Mouse (Mus musculus) C2C12 (cell line): Measurements from ENCODE around the gene Barx1. TPM values are rescaled to one million over a fixed set of nuclear protein-coding genes. Genes with fewer than 3 reads are reported as not detected.

ENCODE experiments used
- H3K27me3 ChIP-seq: one replicate; pipeline ENCODE4 v1.6.1; 2011; ENCODE audit not compliant: control insufficient read depth, insufficient read depth, insufficient read length
- H3K36me3 ChIP-seq: one replicate; pipeline ENCODE4 v1.6.1; 2011; ENCODE audit not compliant: control insufficient read depth, insufficient read depth
- H3K4me3 ChIP-seq: one replicate; pipeline ENCODE4 v1.5.1; 2011; ENCODE audit warnings: mild to moderate bottlenecking, control low read depth; ENCODE audit not compliant: poor library complexity, insufficient read depth, severe bottlenecking
- H3K79me2 ChIP-seq: one replicate; pipeline ENCODE4 v1.6.1; 2011; ENCODE audit not compliant: control insufficient read depth, insufficient read depth
- H3K79me3 ChIP-seq: one replicate; pipeline ENCODE4 v1.6.1; 2011; ENCODE audit warnings: low read depth, control low read depth
- H3ac ChIP-seq: one replicate; pipeline ENCODE3; 2011; ENCODE audit warnings: low read depth; ENCODE audit not compliant: control insufficient read depth, insufficient read length
- CEBPB ChIP-seq: IDR thresholded peaks from one replicate; pipeline ENCODE4 v1.6.1; 2011; ENCODE audit warnings: low read depth, mild to moderate bottlenecking, control low read depth, moderate library complexity
- CTCF ChIP-seq: IDR thresholded peaks from one replicate; pipeline ENCODE4 v1.5.1; 2011; ENCODE audit not compliant: control insufficient read depth, insufficient read depth, insufficient read length
- FOSL1 ChIP-seq: IDR thresholded peaks from one replicate; pipeline ENCODE4 v1.8.0; 2011; ENCODE audit warnings: mild to moderate bottlenecking, low read length; ENCODE audit not compliant: poor library complexity, insufficient read depth, severe bottlenecking
- MAX ChIP-seq: IDR thresholded peaks from one replicate; pipeline ENCODE4 v1.6.1; 2011; ENCODE audit warnings: mild to moderate bottlenecking, control low read depth
- MYOD1 ChIP-seq: IDR thresholded peaks from one replicate; pipeline ENCODE4 v1.6.1; 2011; ENCODE audit warnings: low read depth; ENCODE audit not compliant: control insufficient read depth, insufficient read length
- MYOG ChIP-seq: IDR thresholded peaks from one replicate; pipeline ENCODE4 v1.6.1; 2011; ENCODE audit not compliant: control insufficient read depth, insufficient read length; ENCODE audit errors: extremely low read depth
- USF1 ChIP-seq: IDR thresholded peaks from one replicate; pipeline ENCODE4 v1.6.1; 2011; ENCODE audit warnings: low read depth, mild to moderate bottlenecking, control low read depth, moderate library complexity
- polyA plus RNA-seq: library from polyadenylated mRNA; unstranded; fragments of >200 nt; fragmentation: generic; extraction: Trizol; gene quantifications from one replicate; pipeline ENCODE4 v1.2.1, GENCODE M21; 2012; ENCODE audit warnings: missing spikeins

Gene Barx1
- polyA plus RNA-seq, 1 experiment = not detected

GRCm38 (mm10) chr13:48668976-48669534 lies 6.3 kb downstream of the Barx1 start:
- no peaks in the 10 kb centered on the region for H3K79me2 ChIP-seq
- peaks cover 87% of the 10 kb centered on the region for H3K27me3 ChIP-seq
- no peaks in the 10 kb centered on the region for H3K36me3 ChIP-seq
- H3K79me3 ChIP-seq = no peaks in the 10 kb centered on the region
- TF ChIP-seq MYOG = no peak
- TF ChIP-seq MAX = no peak
- no peak overlapping the region for H3ac ChIP-seq
- no peak overlapping the region for H3K4me3 ChIP-seq

GRCm38 (mm10) chr13:48672312-48672840 lies 9.6 kb downstream of the Barx1 start:
- peaks cover 56% of the 10 kb centered on the region for H3K27me3 ChIP-seq
- TF ChIP-seq MAX (no peak), CEBPB (no peak), FOSL1 (no peak), USF1 (no peak), MYOD1 (no peak), CTCF (no peak), MYOG (no peak)

GRCm38 (mm10) chr13:48674609-48675008 lies 11.8 kb downstream of the Barx1 start:
- TF ChIP-seq USF1 = no peak
- no peak for TF ChIP-seq MYOD1
- no peak for TF ChIP-seq CTCF
- no peak for TF ChIP-seq CEBPB
- TF ChIP-seq MAX = no peak
- TF ChIP-seq FOSL1 = no peak
- TF ChIP-seq MYOG = no peak
- no peak overlapping the region for H3ac ChIP-seq
- H3K36me3 ChIP-seq = no peaks in the 10 kb centered on the region
- no peaks in the 10 kb centered on the region for H3K79me2 ChIP-seq
- no peak overlapping the region for H3K4me3 ChIP-seq
- no peaks in the 10 kb centered on the region for H3K79me3 ChIP-seq
- peaks cover 48% of the 10 kb centered on the region for H3K27me3 ChIP-seq

More at GRCm38 (mm10) chr13:48672312-48672840, 9.6 kb downstream of the Barx1 start:
- Histone ChIP-seq H3K36me3 (no peaks in the 10 kb centered on the region), H3K4me3 (no peak overlapping the region), H3ac (no peak overlapping the region), H3K79me3 (no peaks in the 10 kb centered on the region), H3K79me2 (no peaks in the 10 kb centered on the region)

- H3K79me2 ChIP-seq = no peaks in the 10 kb centered on the region
- TF ChIP-seq CEBPB = no peak
- no peak for TF ChIP-seq FOSL1
- TF ChIP-seq MAX = no peak
- TF ChIP-seq MYOD1 = no peak
- no peak for TF ChIP-seq MYOG
- H3K27me3 ChIP-seq = peaks cover 48% of the 10 kb centered on the region
- H3ac ChIP-seq = no peak overlapping the region
- H3K79me3 ChIP-seq = no peaks in the 10 kb centered on the region
- H3K4me3 ChIP-seq = no peak overlapping the region
- H3K36me3 ChIP-seq = no peaks in the 10 kb centered on the region
Measured at GRCm38 (mm10) chr13:48679351-48679750, 16.6 kb downstream of the Barx1 start.

GRCm38 (mm10) chr13:48686666-48687065 lies 23.9 kb downstream of the Barx1 start:
- TF ChIP-seq MYOG (no peak), USF1 (no peak), CEBPB (no peak), FOSL1 (no peak), MAX (no peak), MYOD1 (no peak), CTCF (no peak)

GRCm38 (mm10) chr13:48691991-48692390 lies 29.2 kb downstream of the Barx1 start:
- H3K79me3 ChIP-seq = no peaks in the 10 kb centered on the region
- TF ChIP-seq FOSL1 = no peak
- TF ChIP-seq MYOG = no peak
- no peaks in the 10 kb centered on the region for H3K36me3 ChIP-seq
- H3K27me3 ChIP-seq = peaks cover 82% of the 10 kb centered on the region
- no peak overlapping the region for H3ac ChIP-seq
- no peak overlapping the region for H3K4me3 ChIP-seq
- no peaks in the 10 kb centered on the region for H3K79me2 ChIP-seq

More at GRCm38 (mm10) chr13:48686666-48687065, 23.9 kb downstream of the Barx1 start:
- H3K36me3 ChIP-seq = no peaks in the 10 kb centered on the region
- no peaks in the 10 kb centered on the region for H3K79me3 ChIP-seq
- H3ac ChIP-seq = no peak overlapping the region
- no peaks in the 10 kb centered on the region for H3K79me2 ChIP-seq
- H3K27me3 ChIP-seq = peaks cover 55% of the 10 kb centered on the region
- H3K4me3 ChIP-seq = no peak overlapping the region
